Mouse (Mus musculus): Measurements from ENCODE around the gene P2rx5. TPM values are rescaled to one million over a fixed set of nuclear protein-coding genes. Genes with fewer than 3 reads are reported as not detected.

Gene P2rx5
- polyA plus RNA-seq, 1 experiment from 2014 or later = 0.04 TPM

- peak overlapping the region; percentile 87 for H3K4me2 ChIP-seq (replicated peaks; ENCODE audit: low read depth)
- no peaks in the 10 kb centered on the region for H3K9me3 ChIP-seq (ENCODE audit: control insufficient read depth)
- 0 out of 2 replicates have a peak, but pooled peaks cover 3% of the 10 kb centered on the region for H3K4me1 ChIP-seq (replicated peaks; ENCODE audit: control insufficient read depth, insufficient read depth, low read length)
- TF ChIP-seq CTCF (IDR thresholded peaks at IDR 0.05; ENCODE audit: low read depth) = no peak
- ATAC-seq = no peak
- no peaks in the 10 kb centered on the region for H3K27me3 ChIP-seq (replicated peaks; ENCODE audit: control insufficient read depth, insufficient read depth, low read length)
- H3K4me3 ChIP-seq (ENCODE audit: low read depth, low read length) = peak overlapping the region; percentile 94
- 32% methylated on average over 6 of the region's 6 CpGs for WGBS
- H3K36me3 ChIP-seq (ENCODE audit: control insufficient read depth, insufficient read depth) = peaks cover 4% of the 10 kb centered on the region; the same call in 1 of the 2 replicates
- peak overlapping the region; percentile 24; the same call in 1 of the 2 replicates for H3K27ac ChIP-seq (ENCODE audit: low read depth, low read length)
- H3K9ac ChIP-seq (ENCODE audit: low read depth, low read length) = no peak overlapping the region
Observed at GRCm38 (mm10) chr11:73136587-73136986, 23.6 kb upstream of the P2rx5 start.

- H3K27ac ChIP-seq (ENCODE audit: low read depth, low read length) = peak overlapping the region; percentile 24; the same call in 1 of the 2 replicates
- H3K36me3 ChIP-seq (ENCODE audit: control insufficient read depth, insufficient read depth) = peaks cover 4% of the 10 kb centered on the region; the same call in 1 of the 2 replicates
- H3K27me3 ChIP-seq (replicated peaks; ENCODE audit: control insufficient read depth, insufficient read depth, low read length) = no peaks in the 10 kb centered on the region
- WGBS = 10% methylated on average over 11 of the region's 11 CpGs
- TF ChIP-seq CTCF (IDR thresholded peaks at IDR 0.05; ENCODE audit: low read depth) = no peak
- peak overlapping the region; percentile 87 for H3K4me2 ChIP-seq (replicated peaks; ENCODE audit: low read depth)
- ATAC-seq = peak; percentile 5; the same call in 1 of the 2 replicates
- H3K4me1 ChIP-seq (replicated peaks; ENCODE audit: control insufficient read depth, insufficient read depth, low read length) = 0 out of 2 replicates have a peak, but pooled peaks cover 3% of the 10 kb centered on the region
- no peaks in the 10 kb centered on the region for H3K9me3 ChIP-seq (ENCODE audit: control insufficient read depth)
- peak overlapping the region; percentile 66 for H3K9ac ChIP-seq (ENCODE audit: low read depth, low read length)
- H3K4me3 ChIP-seq (ENCODE audit: low read depth, low read length) = peak overlapping the region; percentile 94
Observed at GRCm38 (mm10) chr11:73137116-73137515, 23.1 kb upstream of the P2rx5 start.

DNA sequence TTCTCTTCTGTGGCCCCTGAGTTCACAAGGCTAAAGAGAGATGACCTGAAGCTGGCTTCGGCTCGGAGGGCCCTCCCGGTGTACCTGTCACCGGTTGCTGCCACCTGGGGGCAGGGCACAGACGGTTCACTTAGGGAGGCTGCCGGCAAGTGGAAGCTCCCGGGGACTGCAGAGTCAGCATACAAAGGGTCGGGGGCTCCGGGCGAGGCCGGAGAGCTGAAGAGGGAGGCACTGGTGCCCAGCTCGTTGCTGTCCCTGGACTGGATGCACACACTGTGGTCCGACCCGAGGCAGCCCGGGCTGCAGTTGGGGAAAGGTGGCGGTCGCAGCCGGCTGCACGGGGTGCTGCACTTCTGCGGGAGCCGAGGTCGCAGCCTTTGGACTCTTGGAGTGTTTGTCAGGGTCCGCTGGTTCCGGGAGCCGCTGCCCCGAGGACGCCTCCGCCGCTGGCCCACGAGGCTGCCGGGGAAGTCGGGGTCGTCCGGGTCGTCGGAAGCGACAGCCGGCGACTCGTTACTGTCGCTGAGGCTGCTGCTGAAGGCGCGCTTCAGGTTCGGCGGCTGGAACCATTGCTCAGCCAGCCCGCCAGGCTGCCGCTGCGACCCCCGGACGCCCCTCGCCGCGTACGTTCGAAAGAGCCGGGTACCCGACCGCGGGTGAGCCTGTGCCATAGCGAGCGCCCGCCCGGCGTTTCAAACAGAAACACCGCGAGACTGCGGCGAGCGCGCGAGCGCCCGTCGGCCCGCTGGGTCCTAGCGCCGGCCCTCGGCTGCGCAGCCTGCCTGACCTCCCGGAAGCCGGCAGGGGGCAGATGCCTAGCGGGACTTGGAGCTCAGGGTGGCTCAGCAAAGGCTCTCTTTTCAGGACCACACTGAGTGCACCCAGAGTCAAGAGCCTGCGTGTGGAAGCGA lies 22.4 kb upstream of the P2rx5 start, which contains the start of gene Haspin:
Haspin (minus strand) TSS at position 704 of the 911 bp plus-strand sequence.
- H3K27ac ChIP-seq (ENCODE audit: low read depth, low read length) = peak within 1 kb of the TSS; percentile 24; the same call in 1 of the 2 replicates
- H3K9ac ChIP-seq (ENCODE audit: low read depth, low read length) = peak within 1 kb of the TSS; percentile 66
- 0 out of 2 replicates have a peak, but pooled peaks cover 3% of the 10 kb centered on the region for H3K4me1 ChIP-seq (replicated peaks; ENCODE audit: control insufficient read depth, insufficient read depth, low read length)
- peak within 1 kb of the TSS; percentile 87 for H3K4me2 ChIP-seq (replicated peaks; ENCODE audit: low read depth)
- peak; percentile 80 for ATAC-seq
- TF ChIP-seq CTCF (IDR thresholded peaks at IDR 0.05; ENCODE audit: low read depth) = peak; percentile 98
- peaks cover 1% of the 10 kb centered on the region; the same call in 1 of the 2 replicates for H3K36me3 ChIP-seq (ENCODE audit: control insufficient read depth, insufficient read depth)
- no peaks in the 10 kb centered on the region for H3K27me3 ChIP-seq (replicated peaks; ENCODE audit: control insufficient read depth, insufficient read depth, low read length)
- peak within 1 kb of the TSS; percentile 94 for H3K4me3 ChIP-seq (ENCODE audit: low read depth, low read length)
- H3K9me3 ChIP-seq (ENCODE audit: control insufficient read depth) = no peaks in the 10 kb centered on the region
- under 1% methylated on average over 84 of the region's 84 CpGs for WGBS

DNA sequence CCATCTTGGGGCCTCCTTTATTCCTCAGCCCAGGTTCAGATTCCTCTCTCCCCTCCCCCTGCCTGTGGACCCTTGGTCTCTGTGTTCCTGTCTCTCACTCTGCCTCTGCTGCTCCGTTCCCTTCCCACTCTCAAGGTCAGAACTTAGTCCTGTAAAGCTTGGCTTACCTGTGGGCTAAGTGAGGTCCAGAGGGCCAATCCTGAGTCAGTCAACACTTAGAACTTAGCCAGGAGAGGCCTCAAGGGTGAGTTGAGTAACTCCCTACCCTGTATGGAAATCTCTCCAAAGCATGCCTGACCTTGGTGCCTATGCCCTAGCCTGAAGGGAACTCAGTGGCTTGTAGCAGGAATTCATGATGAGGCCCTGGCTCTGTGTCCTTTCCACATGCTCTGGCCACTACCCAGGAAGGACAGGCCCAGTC lies 15.9 kb upstream of the P2rx5 start:
- no peaks in the 10 kb centered on the region for H3K36me3 ChIP-seq (ENCODE audit: control insufficient read depth, insufficient read depth)
- no peaks in the 10 kb centered on the region for H3K9me3 ChIP-seq (ENCODE audit: control insufficient read depth)
- H3K27ac ChIP-seq (ENCODE audit: low read depth, low read length) = no peak overlapping the region
- no peak for ATAC-seq
- no peaks in the 10 kb centered on the region for H3K27me3 ChIP-seq (replicated peaks; ENCODE audit: control insufficient read depth, insufficient read depth, low read length)
- no peak for TF ChIP-seq CTCF (IDR thresholded peaks at IDR 0.05; ENCODE audit: low read depth)
- 55% methylated on average over 1 of the region's 1 CpGs for WGBS
- H3K9ac ChIP-seq (ENCODE audit: low read depth, low read length) = no peak overlapping the region
- no peak overlapping the region for H3K4me2 ChIP-seq (replicated peaks; ENCODE audit: low read depth)
- H3K4me3 ChIP-seq (ENCODE audit: low read depth, low read length) = no peak overlapping the region
- no peaks in the 10 kb centered on the region for H3K4me1 ChIP-seq (replicated peaks; ENCODE audit: control insufficient read depth, insufficient read depth, low read length)

DNA sequence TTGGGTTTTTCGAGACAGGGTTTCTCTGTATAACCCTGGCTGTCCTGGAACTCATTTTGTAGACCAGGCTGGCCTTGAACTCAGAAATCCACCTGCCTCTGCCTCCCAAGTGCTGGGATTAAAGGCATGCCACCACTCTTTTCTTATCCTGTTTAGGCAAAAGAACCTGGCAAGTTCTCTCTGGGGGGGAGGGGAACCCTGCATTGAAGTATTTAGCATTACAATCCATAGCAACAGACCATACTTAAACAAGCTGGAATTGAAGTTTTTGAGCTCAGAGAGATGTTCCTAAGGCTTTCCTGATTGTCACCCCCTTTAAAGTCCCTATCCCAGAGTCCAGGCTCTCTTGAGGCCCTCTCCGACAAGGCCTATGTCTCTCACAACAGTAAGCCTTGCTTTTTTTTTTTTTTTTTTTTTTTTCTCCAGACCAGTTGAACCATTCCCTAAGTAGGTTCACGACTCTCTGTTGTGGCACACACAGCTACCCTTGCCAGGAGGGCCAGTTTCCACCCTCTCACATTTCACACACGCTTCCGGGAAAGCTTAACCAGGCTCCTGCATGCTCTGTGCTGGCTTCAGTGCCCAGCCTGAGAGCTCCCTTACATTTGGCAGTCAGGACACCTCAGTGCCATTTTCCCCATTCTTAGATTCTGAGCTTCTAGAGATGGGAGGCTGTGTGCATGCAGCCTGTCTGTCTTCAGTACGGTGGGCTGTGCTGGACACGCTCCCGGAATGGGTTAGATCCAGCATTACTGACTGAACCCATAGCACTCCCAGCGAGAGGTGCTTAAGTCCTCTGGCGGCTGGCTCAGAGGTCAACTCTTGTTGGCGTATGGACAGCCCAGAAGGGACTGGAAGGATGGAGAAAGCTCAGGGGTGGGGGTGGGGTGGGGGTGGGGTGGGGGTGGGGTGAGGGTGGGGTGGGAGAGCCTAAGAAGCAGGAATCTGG lies 13.9 kb upstream of the P2rx5 start:
- H3K9ac ChIP-seq (ENCODE audit: low read depth, low read length) = no peak overlapping the region
- no peaks in the 10 kb centered on the region for H3K36me3 ChIP-seq (ENCODE audit: control insufficient read depth, insufficient read depth)
- H3K4me1 ChIP-seq (replicated peaks; ENCODE audit: control insufficient read depth, insufficient read depth, low read length) = no peaks in the 10 kb centered on the region
- no peak overlapping the region for H3K4me3 ChIP-seq (ENCODE audit: low read depth, low read length)
- no peak for ATAC-seq
- H3K27ac ChIP-seq (ENCODE audit: low read depth, low read length) = no peak overlapping the region
- H3K9me3 ChIP-seq (ENCODE audit: control insufficient read depth) = no peaks in the 10 kb centered on the region
- no peak overlapping the region for H3K4me2 ChIP-seq (replicated peaks; ENCODE audit: low read depth)
- no peak for TF ChIP-seq CTCF (IDR thresholded peaks at IDR 0.05; ENCODE audit: low read depth)
- WGBS = 62% methylated on average over 11 of the region's 11 CpGs
- H3K27me3 ChIP-seq (replicated peaks; ENCODE audit: control insufficient read depth, insufficient read depth, low read length) = no peaks in the 10 kb centered on the region

Data from intestine, postnatal 0 days (tissue).